Mouse (Mus musculus): Measurements from ENCODE around the gene Frmpd1. TPM values are rescaled to one million over a fixed set of nuclear protein-coding genes. Genes with fewer than 3 reads are reported as not detected.
A peak's percentile ranks its signal among the peaks of the same experiment; 100 is the strongest.

Frmpd1 gene
- polyA plus RNA-seq, 1 experiment from 2014 or later: 0.90 TPM

GRCm38 (mm10) chr4:45251265-45251664 is 66.6 kb downstream of the Frmpd1 start:
- no peak for DNase-seq (ENCODE audit: low spot score)
- 83% methylated on average over 8 of the region's 8 CpGs for WGBS
- no peak overlapping the region for H3K4me3 ChIP-seq
- no peaks in the 10 kb centered on the region for H3K27me3 ChIP-seq (ENCODE audit: low read depth, poor library complexity, severe bottlenecking)
- no peaks in the 10 kb centered on the region for H3K36me3 ChIP-seq
- H3K27ac ChIP-seq (replicated peaks): no peak overlapping the region
- H3K9me3 ChIP-seq (replicated peaks): no peaks in the 10 kb centered on the region
- H3K4me1 ChIP-seq: peaks cover 38% of the 10 kb centered on the region

GRCm38 (mm10) chr4:45252861-45253262 is 68.2 kb downstream of the Frmpd1 start:
- 51% methylated on average over 9 of the region's 9 CpGs for WGBS
- H3K27ac ChIP-seq (replicated peaks): no peak overlapping the region
- no peak for DNase-seq (ENCODE audit: low spot score)
- no peaks in the 10 kb centered on the region for H3K27me3 ChIP-seq (ENCODE audit: low read depth, poor library complexity, severe bottlenecking)
- no peaks in the 10 kb centered on the region for H3K9me3 ChIP-seq (replicated peaks)
- no peak overlapping the region for H3K4me3 ChIP-seq
- peaks cover 38% of the 10 kb centered on the region for H3K4me1 ChIP-seq
- no peaks in the 10 kb centered on the region for H3K36me3 ChIP-seq

- Histone ChIP-seq H3K4me3 (no peak overlapping the region), H3K27ac (replicated peaks) (no peak overlapping the region), H3K4me1 (peaks cover 38% of the 10 kb centered on the region), H3K9me3 (replicated peaks) (no peaks in the 10 kb centered on the region), H3K27me3 (ENCODE audit: low read depth, poor library complexity, severe bottlenecking) (no peaks in the 10 kb centered on the region), H3K36me3 (no peaks in the 10 kb centered on the region)
- peak; percentile 31 for DNase-seq (ENCODE audit: low spot score)
- 45% methylated on average over 11 of the region's 11 CpGs for WGBS
Measured at GRCm38 (mm10) chr4:45253839-45254601, 69.3 kb downstream of the Frmpd1 start.

- Histone ChIP-seq H3K4me3 (no peak overlapping the region), H3K27ac (replicated peaks) (no peak overlapping the region), H3K36me3 (no peaks in the 10 kb centered on the region), H3K27me3 (ENCODE audit: low read depth, poor library complexity, severe bottlenecking) (0 out of 2 replicates have a peak, but pooled peaks cover 3% of the 10 kb centered on the region), H3K4me1 (peaks cover 10% of the 10 kb centered on the region), H3K9me3 (replicated peaks) (no peaks in the 10 kb centered on the region)
- no peak for DNase-seq (ENCODE audit: low spot score)
- WGBS: 71% methylated on average over 4 of the region's 4 CpGs
Measured at GRCm38 (mm10) chr4:45259232-45259832, 74.7 kb downstream of the Frmpd1 start.

- DNase-seq (ENCODE audit: low spot score): no peak
- Histone ChIP-seq H3K4me3 (no peak overlapping the region), H3K36me3 (no peaks in the 10 kb centered on the region), H3K27me3 (ENCODE audit: low read depth, poor library complexity, severe bottlenecking) (0 out of 2 replicates have a peak, but pooled peaks cover 3% of the 10 kb centered on the region), H3K9me3 (replicated peaks) (no peaks in the 10 kb centered on the region), H3K27ac (replicated peaks) (no peak overlapping the region), H3K4me1 (no peaks in the 10 kb centered on the region)
- 91% methylated on average over 4 of the region's 4 CpGs for WGBS
Measured at GRCm38 (mm10) chr4:45261551-45261950, 76.9 kb downstream of the Frmpd1 start.

- no peaks in the 10 kb centered on the region for H3K27me3 ChIP-seq (ENCODE audit: low read depth, poor library complexity, severe bottlenecking)
- DNase-seq (ENCODE audit: low spot score): no peak
- no peak overlapping the region for H3K4me3 ChIP-seq
- H3K4me1 ChIP-seq: no peaks in the 10 kb centered on the region
- H3K9me3 ChIP-seq (replicated peaks): no peaks in the 10 kb centered on the region
- WGBS: 92% methylated on average over 3 of the region's 3 CpGs
- H3K27ac ChIP-seq (replicated peaks): no peak overlapping the region
- no peaks in the 10 kb centered on the region for H3K36me3 ChIP-seq
Measured at GRCm38 (mm10) chr4:45267883-45268282, 83.2 kb downstream of the Frmpd1 start.

GRCm38 (mm10) chr4:45271041-45271452 is 86.4 kb downstream of the Frmpd1 start:
- no peaks in the 10 kb centered on the region for H3K36me3 ChIP-seq
- WGBS: 86% methylated on average over 10 of the region's 10 CpGs
- H3K4me1 ChIP-seq: no peaks in the 10 kb centered on the region
- no peak overlapping the region for H3K27ac ChIP-seq (replicated peaks)
- no peak overlapping the region for H3K4me3 ChIP-seq
- DNase-seq (ENCODE audit: low spot score): no peak
- no peaks in the 10 kb centered on the region for H3K27me3 ChIP-seq (ENCODE audit: low read depth, poor library complexity, severe bottlenecking)
- no peaks in the 10 kb centered on the region for H3K9me3 ChIP-seq (replicated peaks)

- Histone ChIP-seq H3K4me1 (no peaks in the 10 kb centered on the region), H3K4me3 (no peak overlapping the region), H3K9me3 (replicated peaks) (no peaks in the 10 kb centered on the region), H3K36me3 (no peaks in the 10 kb centered on the region), H3K27me3 (ENCODE audit: low read depth, poor library complexity, severe bottlenecking) (no peaks in the 10 kb centered on the region), H3K27ac (replicated peaks) (no peak overlapping the region)
- no peak for DNase-seq (ENCODE audit: low spot score)
- WGBS: 90% methylated on average over 8 of the region's 8 CpGs
Measured at GRCm38 (mm10) chr4:45275770-45276169, 91.1 kb downstream of the Frmpd1 start.

- Histone ChIP-seq H3K27ac (replicated peaks) (no peak overlapping the region), H3K27me3 (ENCODE audit: low read depth, poor library complexity, severe bottlenecking) (no peaks in the 10 kb centered on the region), H3K9me3 (replicated peaks) (no peaks in the 10 kb centered on the region), H3K4me1 (no peaks in the 10 kb centered on the region), H3K4me3 (no peak overlapping the region), H3K36me3 (no peaks in the 10 kb centered on the region)
- no peak for DNase-seq (ENCODE audit: low spot score)
- 62% methylated on average over 8 of the region's 8 CpGs for WGBS
Measured at GRCm38 (mm10) chr4:45279292-45279691, 94.6 kb downstream of the Frmpd1 start.

GRCm38 (mm10) chr4:45279981-45280548 is 95.4 kb downstream of the Frmpd1 start:
- Histone ChIP-seq H3K4me3 (no peak overlapping the region), H3K4me1 (no peaks in the 10 kb centered on the region), H3K27me3 (ENCODE audit: low read depth, poor library complexity, severe bottlenecking) (no peaks in the 10 kb centered on the region), H3K9me3 (replicated peaks) (no peaks in the 10 kb centered on the region), H3K36me3 (no peaks in the 10 kb centered on the region), H3K27ac (replicated peaks) (no peak overlapping the region)
- WGBS: 23% methylated on average over 4 of the region's 4 CpGs
- peak; percentile 58 for DNase-seq (ENCODE audit: low spot score)

GRCm38 (mm10) chr4:45286318-45286717 is 101.6 kb downstream of the Frmpd1 start:
- Histone ChIP-seq H3K4me1 (peaks cover 5% of the 10 kb centered on the region; the same call in 1 of the 2 replicates), H3K27ac (replicated peaks) (no peak overlapping the region), H3K27me3 (ENCODE audit: low read depth, poor library complexity, severe bottlenecking) (no peaks in the 10 kb centered on the region), H3K4me3 (no peak overlapping the region), H3K36me3 (no peaks in the 10 kb centered on the region), H3K9me3 (replicated peaks) (no peaks in the 10 kb centered on the region)
- whole genome bisulfite sequencing: 63% methylated on average over 3 of the region's 3 CpGs
- no peak for DNase-seq (ENCODE audit: low spot score)

- 77% methylated on average over 5 of the region's 5 CpGs for WGBS
- Histone ChIP-seq H3K9me3 (replicated peaks) (no peaks in the 10 kb centered on the region), H3K27me3 (ENCODE audit: low read depth, poor library complexity, severe bottlenecking) (no peaks in the 10 kb centered on the region), H3K4me1 (peaks cover 5% of the 10 kb centered on the region; the same call in 1 of the 2 replicates), H3K27ac (replicated peaks) (no peak overlapping the region), H3K36me3 (no peaks in the 10 kb centered on the region), H3K4me3 (no peak overlapping the region)
- no peak for DNase-seq (ENCODE audit: low spot score)
Measured at GRCm38 (mm10) chr4:45287906-45288305, 103.2 kb downstream of the Frmpd1 start.
